Comparison of ENCODE assay signal across 20 mouse cellular contexts in genomic region chr4:105199345-105199744, GRCm38 (mm10). TPM values are rescaled to one million over a fixed set of nuclear protein-coding genes. Genes with fewer than 3 reads are reported as not detected.
A peak's percentile ranks its signal among the peaks of the same experiment; 100 is the strongest.
DNase-seq lines count a peak whose midpoint lies in the region.
"Had no signal": no experiment of that assay in that cellular context is flagged by ENCODE, and none has a peak within 500 bp of the region (broad histone marks: within the 10 kb centered on the region; RNA-seq: fewer than 3 reads in every experiment).

No protein-coding gene starts in this region.

- peak; percentile 43 for DNase-seq in adrenal gland, adult 2 months
- no peak for DNase-seq in adrenal gland, adult 8-10 months
- peak; percentile 44 for DNase-seq in gastrocnemius, adult 18-20 months (ENCODE audit: low spot score)
- DNase-seq in gastrocnemius, postnatal 10 days = no peak
- peak; percentile 40 to 48 for DNase-seq in heart, postnatal 10 days
- DNase-seq in heart, adult 8-10 months (ENCODE audit: low spot score) = no peak
- no peak for DNase-seq in layer of hippocampus, postnatal 10 days (ENCODE audit: low spot score in 2 of 2)
- DNase-seq: B cell, adult 2 months; cerebellum, adult 11 months; cerebellum, adult 9-10 months; cerebellum, postnatal 25 days; forebrain, postnatal 0 days; kidney, adult 18-20 months had no signal

- peak overlapping the region; percentile 47; the same call in 1 of the 2 replicates for H3K27ac ChIP-seq in brown adipose tissue, adult 24 weeks (replicated peaks; ENCODE audit: low read depth, low read length)
- H3K27ac ChIP-seq: heart, embryonic 13.5 days; hindbrain, embryonic 10.5 days; hindbrain, embryonic 14.5 days; intestine, embryonic 15.5 days had no signal

- intact Hi-C loops in heart, postnatal 10 days (cut with DNase I) = no loop called here

- peaks cover 46% of the 10 kb centered on the region for H3K4me1 ChIP-seq in brown adipose tissue, adult 24 weeks (ENCODE audit: control insufficient read depth, insufficient read depth, insufficient read length, low read length)

- H3K4me3 ChIP-seq in brown adipose tissue, adult 24 weeks (ENCODE audit: insufficient read depth, low read depth, low read length) = no peak overlapping the region
- H3K4me3 ChIP-seq: embryonic facial prominence, embryonic 12.5 days; heart, embryonic 13.5 days; hindbrain, embryonic 10.5 days; intestine, embryonic 15.5 days had no signal

RNA-seq across cellular contexts. Expression of gene Plpp3, which starts 42.2 kb away (rescaled TPM):
- 100 to 1,000 TPM; 237 to 336 TPM for total RNA-seq in adrenal gland, adult 2 months (2021)
- polyA plus RNA-seq in adrenal gland, adult 2 months (2012; rRNA removed) = 246 and 342 TPM in 2 replicates
- total RNA-seq in adrenal gland, adult 8-10 months (2022) = 100 to 1,000 TPM; 211 to 349 (median 255) TPM
- 10 to 100 TPM; 42.6 to 62.5 TPM for total RNA-seq in gastrocnemius, adult 18-20 months (2021)
- 10 to 100 TPM; 79.6 to 82.6 TPM for total RNA-seq in gastrocnemius, postnatal 10 days (2021)
- 10 to 100 TPM; 73.2 to 73.9 TPM for total RNA-seq in heart, postnatal 10 days (2021)
- 10 to 100 TPM; 51.8 to 58.4 (median 54.5) TPM for total RNA-seq in heart, adult 8-10 months (2022)
- polyA plus RNA-seq in brown adipose tissue, adult 24 weeks (2012; ENCODE audit: insufficient read depth, insufficient read length, missing spikeins) = 38.6 and 44.2 TPM in 2 replicates
- total RNA-seq in layer of hippocampus, postnatal 10 days (2021) = 100 to 1,000 TPM; 147 to 149 TPM
- total RNA-seq: MEL had no signal

Comparison
In these comparisons a context has a peak if more than half of its experiments do, and no peak if none do; other contexts are left out.
1. DNase-seq: peak in adrenal gland, adult 2 months (single experiment), gastrocnemius, adult 18-20 months (single experiment) and heart, postnatal 10 days (2 of 2); none in adrenal gland, adult 8-10 months (single experiment), gastrocnemius, postnatal 10 days (single experiment), heart, adult 8-10 months (single experiment) and layer of hippocampus, postnatal 10 days (0 of 2).